Mouse (Mus musculus) testis, postnatal 14 days (tissue): ENCODE measurements around the gene Fgfr1op2.
A peak's percentile ranks its signal among the peaks of the same experiment; 100 is the strongest.

Source experiments
- DNase-seq: peaks from one replicate; pipeline ENCODE4 v3.0.0; 2021; ENCODE audit warnings: low spot score

Gene Fgfr1op2

GRCm38 (mm10) chr6:146642276-146643183 is 65.5 kb downstream of the Fgfr1op2 start, which contains the start of the genes Med21 and Tm7sf3:
Med21 (plus strand) TSS chr6:146642547.
Tm7sf3 (minus strand) TSS chr6:146642824.
- DNase-seq: peak; percentile 98

DNA sequence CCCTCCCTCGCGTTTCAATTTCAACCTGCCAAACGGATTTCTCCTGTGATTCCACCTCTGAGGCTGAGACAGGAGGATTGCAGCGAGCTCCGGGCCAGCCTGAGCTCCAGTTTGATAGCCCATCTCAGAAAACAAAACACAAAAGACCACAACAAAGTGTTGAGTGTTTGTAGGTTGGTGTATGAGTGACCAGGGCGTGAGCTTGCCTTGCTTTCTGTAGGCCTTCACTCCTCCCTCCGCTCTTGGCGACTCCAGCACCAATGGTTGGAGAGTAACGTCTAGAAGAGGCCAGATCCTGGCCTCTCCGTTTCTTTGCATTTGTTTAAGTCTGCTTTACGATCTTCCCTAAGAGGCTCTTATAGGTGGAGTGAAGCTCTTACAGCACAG is 66.2 kb downstream of the Fgfr1op2 start:
- DNase-seq: no peak
